Mouse (Mus musculus) stomach, postnatal 0 days (tissue): ENCODE results near the gene St6galnac4. TPM values are rescaled to one million over a fixed set of nuclear protein-coding genes. Genes with fewer than 3 reads are reported as not detected.

Experiments
- ATAC-seq: fragments of 200-750 bp; cut with Nextera tagmentation; 2 replicates; pipeline ENCODE4 v1.8.0; 2017; ENCODE audit not compliant: low FRiP score, low TSS enrichment
- DNase-seq: peaks from one replicate; pipeline ENCODE4 v3.0.0-alpha.2; 2016; ENCODE audit warnings: low spot score
- H3K27ac ChIP-seq: fragments of 300-500 bp; sonication (generic); replicated peaks from 2 replicates; pipeline ENCODE4 v1.5.1; 2014; ENCODE audit warnings: mild to moderate bottlenecking, control low read depth
- H3K27me3 ChIP-seq: fragments of 300-500 bp; sonication (generic); 2 replicates; pipeline ENCODE4 v1.6.1; 2014; ENCODE audit warnings: low read length; ENCODE audit not compliant: control insufficient read depth, insufficient read depth
- H3K36me3 ChIP-seq: fragments of 300-500 bp; sonication (generic); 2 replicates; pipeline ENCODE4 v1.6.1; 2014; ENCODE audit warnings: low read length, mixed read lengths; ENCODE audit not compliant: control insufficient read depth, insufficient read depth
- H3K4me1 ChIP-seq: fragments of 300-500 bp; sonication (generic); replicated peaks from 2 replicates; pipeline ENCODE4 v1.6.1; 2014; ENCODE audit warnings: antibody characterized with exemption; ENCODE audit not compliant: control insufficient read depth, insufficient read depth
- H3K4me2 ChIP-seq: fragments of 300-500 bp; sonication (generic); replicated peaks from 2 replicates; pipeline ENCODE4 v1.6.1; 2014; ENCODE audit warnings: low read depth, mild to moderate bottlenecking, control low read depth, moderate library complexity
- H3K4me3 ChIP-seq: fragments of 300-500 bp; sonication (generic); 2 replicates; pipeline ENCODE4 v1.5.1; 2014; ENCODE audit warnings: low read depth, low read length, control low read depth
- H3K9ac ChIP-seq: fragments of 300-500 bp; sonication (generic); 2 replicates; pipeline ENCODE4 v1.6.1; 2014; ENCODE audit warnings: mild to moderate bottlenecking, low read length, control low read depth, mixed read lengths
- H3K9me3 ChIP-seq: fragments of 300-500 bp; sonication (generic); 2 replicates; pipeline ENCODE4 v1.6.1; 2016; ENCODE audit warnings: low read length; ENCODE audit not compliant: control insufficient read depth
- CTCF ChIP-seq: IDR thresholded peaks from 2 replicates; pipeline ENCODE4 v1.5.1; 2016; ENCODE audit warnings: antibody characterized with exemption, low read depth, mild to moderate bottlenecking, moderate library complexity
- EP300 ChIP-seq: optimal IDR thresholded peaks from 2 replicates; pipeline ENCODE3; 2016; ENCODE audit warnings: antibody characterized with exemption
- WGBS: fragments of 180-500 bp; shearing (Covaris S2); extraction: QIAGEN DNeasy Blood & Tissue Kit; methylation state at CpG from one replicate; pipeline ENCODE4 v1.1.7; 2014; 5-methylcytosine and 5-hydroxymethylcytosine counted together
- polyA plus RNA-seq: library from polyadenylated mRNA; unstranded; fragments of >200 nt; fragmentation: Nextera tagmentation; extraction: Ambion mirVana; gene quantifications from 2 replicates; pipeline ENCODE4 v1.2.1, GENCODE M21; 2015

St6galnac4 gene
- polyA plus RNA-seq, 1 experiment from 2014 or later: 7.7 TPM

GRCm38 (mm10) chr2:32566536-32567063 lies 20.3 kb upstream of the St6galnac4 start:
- peaks cover 22% of the 10 kb centered on the region for H3K36me3 ChIP-seq
- peak; percentile 94 for TF ChIP-seq CTCF
- no peak for TF ChIP-seq EP300
- WGBS: 41% methylated on average over 4 of the region's 4 CpGs

GRCm38 (mm10) chr2:32568149-32568548 lies 18.7 kb upstream of the St6galnac4 start:
- Histone ChIP-seq H3K4me1 (no peaks in the 10 kb centered on the region), H3K36me3 (peaks cover 25% of the 10 kb centered on the region), H3K4me3 (no peak overlapping the region), H3K4me2 (no peak overlapping the region), H3K27me3 (no peaks in the 10 kb centered on the region), H3K27ac (no peak overlapping the region), H3K9ac (no peak overlapping the region), H3K9me3 (no peaks in the 10 kb centered on the region)
- ATAC-seq: no peak
- no peak for TF ChIP-seq CTCF
- no peak for TF ChIP-seq EP300
- no peak for DNase-seq
- 49% methylated on average over 5 of the region's 5 CpGs for WGBS

More at GRCm38 (mm10) chr2:32566536-32567063, 20.3 kb upstream of the St6galnac4 start:
- no peaks in the 10 kb centered on the region for H3K4me1 ChIP-seq
- no peak overlapping the region for H3K27ac ChIP-seq
- no peaks in the 10 kb centered on the region for H3K9me3 ChIP-seq
- no peak overlapping the region for H3K4me2 ChIP-seq
- peak; percentile 10; the same call in 1 of the 2 replicates for ATAC-seq
- H3K27me3 ChIP-seq: no peaks in the 10 kb centered on the region
- no peak overlapping the region for H3K4me3 ChIP-seq
- DNase-seq: peak; percentile 74
- H3K9ac ChIP-seq: no peak overlapping the region

GRCm38 (mm10) chr2:32568941-32569340 lies 18.0 kb upstream of the St6galnac4 start:
- H3K9me3 ChIP-seq: no peaks in the 10 kb centered on the region
- H3K4me2 ChIP-seq: no peak overlapping the region
- no peak for ATAC-seq
- whole genome bisulfite sequencing: 87% methylated on average over 3 of the region's 3 CpGs
- H3K4me1 ChIP-seq: no peaks in the 10 kb centered on the region
- TF ChIP-seq CTCF (no peak), EP300 (no peak)
- no peak for DNase-seq
- no peaks in the 10 kb centered on the region for H3K27me3 ChIP-seq
- peaks cover 21% of the 10 kb centered on the region for H3K36me3 ChIP-seq
- H3K9ac ChIP-seq: no peak overlapping the region
- no peak overlapping the region for H3K27ac ChIP-seq
- no peak overlapping the region for H3K4me3 ChIP-seq

- H3K9me3 ChIP-seq: no peaks in the 10 kb centered on the region
- no peaks in the 10 kb centered on the region for H3K27me3 ChIP-seq
- ATAC-seq (peak; percentile 78), DNase-seq (peak; percentile 92)
- H3K4me3 ChIP-seq: peak within 1 kb of the TSS; percentile 71
- 0 out of 2 replicates have a peak, but pooled peaks cover 4% of the 10 kb centered on the region for H3K4me1 ChIP-seq
- peaks cover 20% of the 10 kb centered on the region for H3K36me3 ChIP-seq
- H3K9ac ChIP-seq: peak within 1 kb of the TSS; percentile 74
- H3K4me2 ChIP-seq: peak within 1 kb of the TSS; percentile 91
- 1% methylated on average over 36 of the region's 36 CpGs for WGBS
- H3K27ac ChIP-seq: peak within 1 kb of the TSS; percentile 76
- TF ChIP-seq EP300: no peak
- no peak for TF ChIP-seq CTCF
Measured at GRCm38 (mm10) chr2:32570698-32571494, 16.0 kb upstream of the St6galnac4 start, which contains the start of gene Dpm2. Gene Dpm2 (plus strand): TSS chr2:32570858.

GRCm38 (mm10) chr2:32572196-32572595 lies 14.7 kb upstream of the St6galnac4 start:
- ATAC-seq: no peak
- no peaks in the 10 kb centered on the region for H3K27me3 ChIP-seq
- no peak overlapping the region for H3K9ac ChIP-seq
- whole genome bisulfite sequencing: 89% methylated on average over 11 of the region's 11 CpGs
- no peaks in the 10 kb centered on the region for H3K9me3 ChIP-seq
- H3K4me1 ChIP-seq: 0 out of 2 replicates have a peak, but pooled peaks cover 4% of the 10 kb centered on the region
- H3K36me3 ChIP-seq: peaks cover 15% of the 10 kb centered on the region
- no peak for TF ChIP-seq CTCF
- TF ChIP-seq EP300: no peak
- DNase-seq: no peak
- no peak overlapping the region for H3K4me2 ChIP-seq
- no peak overlapping the region for H3K27ac ChIP-seq
- no peak overlapping the region for H3K4me3 ChIP-seq

GRCm38 (mm10) chr2:32574497-32574896 lies 12.4 kb upstream of the St6galnac4 start, which contains the start of gene Pip5kl1:
Gene Pip5kl1 (plus strand): TSS chr2:32574797.
- peak within 1 kb of the TSS; percentile 59 for H3K4me2 ChIP-seq
- H3K9me3 ChIP-seq: no peaks in the 10 kb centered on the region
- TF ChIP-seq EP300 (no peak), CTCF (no peak)
- no peak for ATAC-seq
- peak within 1 kb of the TSS; percentile 27 for H3K4me3 ChIP-seq
- peak within 1 kb of the TSS; percentile 35 for H3K9ac ChIP-seq
- no peaks in the 10 kb centered on the region for H3K27me3 ChIP-seq
- DNase-seq: no peak
- H3K27ac ChIP-seq: no peak within 1 kb of the TSS
- WGBS: 69% methylated on average over 6 of the region's 6 CpGs
- H3K4me1 ChIP-seq: 0 out of 2 replicates have a peak, but pooled peaks cover 4% of the 10 kb centered on the region
- 0 out of 2 replicates have a peak, but pooled peaks cover 5% of the 10 kb centered on the region for H3K36me3 ChIP-seq
